Mouse (Mus musculus) myocyte (in vitro differentiated cells): ENCODE measurements around the gene Agpat3. TPM values are rescaled to one million over a fixed set of nuclear protein-coding genes. Genes with fewer than 3 reads are reported as not detected.

Experiments used
- H3K27me3 ChIP-seq: one replicate; pipeline ENCODE4 v1.6.1; 2011; ENCODE audit not compliant: control insufficient read depth, insufficient read depth, insufficient read length
- H3K36me3 ChIP-seq: one replicate; pipeline ENCODE4 v1.6.1; 2011; ENCODE audit not compliant: control insufficient read depth, insufficient read depth
- H3K4me2 ChIP-seq: one replicate; pipeline ENCODE4 v1.6.1; 2011; ENCODE audit warnings: low read depth, control low read depth
- H3K4me3 ChIP-seq: one replicate; pipeline ENCODE4 v1.5.1; 2011; ENCODE audit warnings: mild to moderate bottlenecking, control low read depth, moderate library complexity
- H3K79me2 ChIP-seq: one replicate; pipeline ENCODE4 v1.6.1; 2011; ENCODE audit not compliant: control insufficient read depth, insufficient read depth
- H3ac ChIP-seq: one replicate; pipeline ENCODE4 v1.6.1; 2011; ENCODE audit not compliant: control insufficient read depth, insufficient read length
- CEBPB ChIP-seq: IDR thresholded peaks from 2 replicates; pipeline ENCODE4 v1.6.1; 2011; ENCODE audit warnings: mild to moderate bottlenecking, moderate library complexity; ENCODE audit not compliant: poor library complexity, insufficient read depth, severe bottlenecking
- E2F4 ChIP-seq: IDR thresholded peaks from one replicate; pipeline ENCODE4 v1.6.1; 2011; ENCODE audit warnings: mild to moderate bottlenecking, control low read depth, moderate library complexity; ENCODE audit not compliant: insufficient read depth
- MAX ChIP-seq: IDR thresholded peaks from one replicate; pipeline ENCODE4 v1.6.1; 2011; ENCODE audit warnings: low read depth, mild to moderate bottlenecking, control low read depth
- MYOD1 ChIP-seq, 3 experiments: IDR thresholded peaks; one replicate each; pipeline ENCODE4 v1.6.1; 2011; ENCODE audit warnings: control low read depth in 2 of 3, low read depth in 2 of 3, mild to moderate bottlenecking in 2 of 3, moderate library complexity in 1 of 3; ENCODE audit not compliant: insufficient read length in 2 of 3, control insufficient read depth in 1 of 3
- MYOG ChIP-seq, 3 experiments: IDR thresholded peaks; one replicate each; pipeline ENCODE4 v1.6.1; 2011; ENCODE audit warnings: control low read depth in 2 of 3, low read depth in 2 of 3, mild to moderate bottlenecking in 2 of 3; ENCODE audit not compliant: insufficient read length in 2 of 3, control insufficient read depth in 1 of 3, insufficient read depth in 1 of 3
- POLR2A ChIP-seq: IDR thresholded peaks from one replicate; pipeline ENCODE4 v1.6.1; 2011; ENCODE audit warnings: low read depth, mild to moderate bottlenecking, control low read depth, moderate library complexity; ENCODE audit not compliant: insufficient read length
- POLR2AphosphoS2 ChIP-seq: IDR thresholded peaks from one replicate; pipeline ENCODE4 v1.6.1; 2011; ENCODE audit warnings: low read depth, control low read depth; ENCODE audit not compliant: insufficient read length
- REST ChIP-seq: IDR thresholded peaks from one replicate; pipeline ENCODE4 v1.6.1; 2011; ENCODE audit warnings: mild to moderate bottlenecking, control low read depth, moderate library complexity; ENCODE audit not compliant: insufficient read depth, insufficient read length
- SRF ChIP-seq: IDR thresholded peaks from one replicate; pipeline ENCODE4 v1.6.1; 2011; ENCODE audit warnings: low read depth; ENCODE audit not compliant: control insufficient read depth, insufficient read length
- TCF12 ChIP-seq: IDR thresholded peaks from one replicate; pipeline ENCODE4 v1.6.1; 2011; ENCODE audit warnings: mild to moderate bottlenecking, control low read depth; ENCODE audit not compliant: poor library complexity, insufficient read depth, severe bottlenecking
- TCF3 ChIP-seq: IDR thresholded peaks from one replicate; pipeline ENCODE4 v1.6.1; 2011; ENCODE audit warnings: low read depth, control low read depth; ENCODE audit not compliant: insufficient read length
- USF1 ChIP-seq: IDR thresholded peaks from one replicate; pipeline ENCODE4 v1.6.1; 2011; ENCODE audit warnings: low read depth, mild to moderate bottlenecking, control low read depth, moderate library complexity
- polyA plus RNA-seq: library from polyadenylated mRNA; unstranded; fragments of >200 nt; fragmentation: generic; extraction: Trizol; gene quantifications from one replicate; pipeline ENCODE4 v1.2.1, GENCODE M21; 2012; ENCODE audit warnings: missing spikeins

The Agpat3 gene
- polyA plus RNA-seq, 1 experiment = 183 TPM

- Histone ChIP-seq H3K36me3 (no peaks in the 10 kb centered on the region), H3K79me2 (peaks cover 21% of the 10 kb centered on the region), H3ac (no peak overlapping the region), H3K27me3 (no peaks in the 10 kb centered on the region), H3K4me3 (no peak overlapping the region), H3K4me2 (no peak overlapping the region)
- TF ChIP-seq MYOG (IDR thresholded peaks at IDR 0.05; ENCODE audit: control insufficient read depth in 1 of 3, insufficient read depth in 1 of 3, insufficient read length in 2 of 3, low read depth in 2 of 3) = no peak
- TF ChIP-seq CEBPB = no peak
- TF ChIP-seq MYOD1 (IDR thresholded peaks at IDR 0.05; ENCODE audit: control insufficient read depth in 1 of 3, insufficient read length in 2 of 3, low read depth in 2 of 3) = no peak
- TF ChIP-seq TCF3 = no peak
- TF ChIP-seq POLR2A = no peak
- TF ChIP-seq REST = no peak
- no peak for TF ChIP-seq USF1
- no peak for TF ChIP-seq POLR2AphosphoS2
- no peak for TF ChIP-seq E2F4
- no peak for TF ChIP-seq MAX
- no peak for TF ChIP-seq TCF12
- TF ChIP-seq SRF = no peak
These were observed 105.6 kb downstream of the Agpat3 start for GRCm38 (mm10) chr10:78246725-78247124.

- TF ChIP-seq MYOD1 (IDR thresholded peaks at IDR 0.05; ENCODE audit: control insufficient read depth in 1 of 3, insufficient read length in 2 of 3, low read depth in 2 of 3) (no peak), POLR2A (no peak), MYOG (IDR thresholded peaks at IDR 0.05; ENCODE audit: control insufficient read depth in 1 of 3, insufficient read depth in 1 of 3, insufficient read length in 2 of 3, low read depth in 2 of 3) (no peak), TCF3 (no peak), E2F4 (no peak), CEBPB (no peak), SRF (no peak), USF1 (no peak), REST (no peak), POLR2AphosphoS2 (no peak), MAX (no peak), TCF12 (no peak)
- H3K27me3 ChIP-seq = no peaks in the 10 kb centered on the region
These were observed 107.1 kb downstream of the Agpat3 start for GRCm38 (mm10) chr10:78245225-78245547.

GRCm38 (mm10) chr10:78244438-78245224 is 107.7 kb downstream of the Agpat3 start, which contains the start of gene Trappc10:
Trappc10 (minus strand) TSS chr10:78244641.
- no peaks in the 10 kb centered on the region for H3K36me3 ChIP-seq
- H3K4me3 ChIP-seq = peak within 1 kb of the TSS; percentile 72
- H3K4me2 ChIP-seq = peak within 1 kb of the TSS; percentile 97
- H3K27me3 ChIP-seq = no peaks in the 10 kb centered on the region
- peak within 1 kb of the TSS; percentile 94 for H3ac ChIP-seq
- peaks cover 35% of the 10 kb centered on the region for H3K79me2 ChIP-seq
- TF ChIP-seq MYOD1 (IDR thresholded peaks at IDR 0.05; ENCODE audit: control insufficient read depth in 1 of 3, insufficient read length in 2 of 3, low read depth in 2 of 3) (peak in 2 of 3 experiments; percentile 11 to 59), POLR2A (peak; percentile 80), USF1 (no peak), MAX (peak; percentile 47), TCF12 (no peak), REST (no peak), TCF3 (no peak), SRF (peak; percentile 43), MYOG (IDR thresholded peaks at IDR 0.05; ENCODE audit: control insufficient read depth in 1 of 3, insufficient read depth in 1 of 3, insufficient read length in 2 of 3, low read depth in 2 of 3) (peak in 2 of 3 experiments; percentile 0 to 69), CEBPB (no peak), POLR2AphosphoS2 (peak; percentile 31), E2F4 (peak; percentile 18)

More at GRCm38 (mm10) chr10:78245225-78245547, 107.1 kb downstream of the Agpat3 start:
- peak overlapping the region; percentile 88 for H3K4me2 ChIP-seq
- H3K4me3 ChIP-seq = peak overlapping the region; percentile 72
- H3K79me2 ChIP-seq = peaks cover 30% of the 10 kb centered on the region
- no peaks in the 10 kb centered on the region for H3K36me3 ChIP-seq
- H3ac ChIP-seq = peak overlapping the region; percentile 94

DNA sequence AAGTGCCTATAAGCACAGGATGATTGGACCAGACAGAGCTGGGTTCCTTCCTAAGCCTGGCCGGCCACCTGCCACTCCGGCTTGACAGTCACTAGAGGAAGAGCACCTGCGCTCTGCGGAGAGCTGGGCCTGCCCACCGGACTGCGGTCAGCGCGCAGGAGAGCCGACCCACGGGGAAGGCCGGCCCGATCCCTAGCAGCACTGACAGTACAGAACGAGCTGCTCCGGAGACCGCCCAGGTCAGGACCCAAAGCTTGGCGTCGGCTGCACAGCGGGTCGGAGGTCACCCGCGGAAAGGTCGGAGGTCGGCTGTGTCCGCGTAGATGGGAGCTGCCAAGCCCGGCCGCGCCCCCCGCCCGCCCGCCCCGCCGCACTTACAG is 108.2 kb downstream of the Agpat3 start:
- H3K79me2 ChIP-seq = peaks cover 41% of the 10 kb centered on the region
- H3ac ChIP-seq = peak overlapping the region; percentile 94
- TF ChIP-seq SRF (no peak), MYOD1 (IDR thresholded peaks at IDR 0.05; ENCODE audit: control insufficient read depth in 1 of 3, insufficient read length in 2 of 3, low read depth in 2 of 3) (peak in 2 of 3 experiments; percentile 24 to 26)
- peak overlapping the region; percentile 72 for H3K4me3 ChIP-seq
- H3K4me2 ChIP-seq = peak overlapping the region; percentile 97
- H3K27me3 ChIP-seq = no peaks in the 10 kb centered on the region
- H3K36me3 ChIP-seq = no peaks in the 10 kb centered on the region

DNA sequence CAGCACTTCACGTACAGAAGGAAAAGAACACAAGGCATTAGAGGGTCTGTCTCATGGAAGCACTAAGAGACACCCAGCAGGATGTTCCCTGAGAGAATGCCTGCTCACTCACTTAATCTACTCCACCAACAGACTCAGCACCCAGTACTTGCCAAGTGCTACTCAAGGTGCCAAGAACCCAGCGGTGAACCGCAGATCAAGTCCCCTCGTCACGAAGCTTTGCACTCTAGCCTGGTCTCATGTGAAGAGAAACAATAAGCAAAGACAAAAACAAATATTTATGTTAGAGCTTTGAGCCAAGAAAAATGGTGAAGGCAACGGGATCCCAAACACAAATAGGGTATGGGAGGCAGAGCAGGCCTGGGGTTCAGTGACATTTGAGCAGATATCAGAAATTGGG is 113.4 kb downstream of the Agpat3 start:
- Histone ChIP-seq H3K79me2 (peaks cover 70% of the 10 kb centered on the region), H3K4me2 (no peak overlapping the region), H3ac (no peak overlapping the region), H3K36me3 (no peaks in the 10 kb centered on the region), H3K4me3 (no peak overlapping the region), H3K27me3 (no peaks in the 10 kb centered on the region)
- TF ChIP-seq CEBPB = no peak
